Mouse (Mus musculus): ENCODE measurements around the gene Kcnq1.

Kcnq1 gene

DNA sequence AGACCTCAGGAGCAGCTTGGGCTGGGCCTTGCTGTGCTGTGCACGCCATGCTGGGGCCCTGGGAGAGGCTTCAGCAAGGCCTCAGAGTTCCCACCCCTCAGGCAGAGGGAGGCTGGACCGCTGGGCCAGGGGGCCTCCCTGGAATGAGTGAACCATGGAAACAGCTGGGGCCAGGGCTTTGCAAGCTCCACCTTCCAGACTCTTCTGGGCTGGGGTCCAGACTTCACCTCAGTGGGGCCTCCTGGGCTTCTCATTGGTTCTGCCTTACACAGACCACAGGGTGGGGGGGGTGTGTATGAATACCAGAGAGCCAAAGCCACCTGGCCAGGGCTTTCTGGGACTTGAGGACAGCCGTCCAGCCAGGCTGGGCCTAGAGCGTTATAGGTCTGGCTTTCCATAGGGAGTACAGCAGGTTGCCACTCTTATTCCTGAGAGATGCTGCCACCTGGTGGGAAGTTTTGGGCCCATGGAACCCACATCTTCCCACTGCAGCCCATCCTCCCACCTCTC lies 19.0 kb upstream of the Kcnq1 start:
- DNase-seq (ENCODE audit: low read depth, low spot score): peak; percentile 34

DNA sequence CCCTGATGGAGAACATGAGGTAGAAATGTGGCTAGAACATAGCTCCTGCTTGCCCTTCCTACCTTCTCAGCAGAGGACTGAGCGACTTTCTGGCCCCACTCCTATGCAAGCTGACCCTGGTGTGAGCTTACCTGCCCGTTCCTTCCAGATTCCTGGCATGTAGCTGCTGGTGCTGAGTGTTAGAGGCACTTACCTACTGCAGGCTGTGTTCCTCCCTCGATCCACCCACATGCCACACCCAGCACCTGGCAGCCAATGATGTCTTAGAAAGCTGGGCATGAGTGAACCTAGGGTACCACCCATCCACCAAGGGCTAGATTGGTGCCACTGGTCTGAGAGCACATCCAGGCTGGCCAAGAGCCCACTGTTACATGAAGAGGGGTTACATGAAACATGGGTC lies 12.3 kb upstream of the Kcnq1 start:
- no peak for DNase-seq (ENCODE audit: low read depth, low spot score)

- peak; percentile 23 for DNase-seq (ENCODE audit: low read depth, low spot score)
Measured at GRCm38 (mm10) chr7:143094592-143095553, 11.3 kb upstream of the Kcnq1 start, which contains the start of gene Trpm5. Trpm5 (minus strand) TSS chr7:143094642.

DNA sequence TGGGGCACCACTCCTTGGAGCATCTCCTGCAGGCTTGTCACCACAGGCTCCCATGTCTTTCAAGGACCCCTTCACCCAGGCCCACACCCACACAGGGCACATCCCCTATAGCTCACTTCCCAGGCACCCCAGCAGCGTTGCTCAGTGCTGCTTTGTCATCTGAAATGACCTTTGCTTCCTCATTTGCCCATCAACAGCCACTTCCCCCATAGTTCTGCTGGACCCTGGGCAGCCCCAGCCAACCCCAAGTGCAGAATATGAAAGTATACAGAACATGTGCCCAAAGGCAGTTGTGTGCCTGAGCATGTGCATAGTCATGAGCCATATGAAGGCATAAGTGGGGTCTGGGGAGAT lies 10.6 kb upstream of the Kcnq1 start:
- no peak for DNase-seq (ENCODE audit: low read depth, low spot score)

DNA sequence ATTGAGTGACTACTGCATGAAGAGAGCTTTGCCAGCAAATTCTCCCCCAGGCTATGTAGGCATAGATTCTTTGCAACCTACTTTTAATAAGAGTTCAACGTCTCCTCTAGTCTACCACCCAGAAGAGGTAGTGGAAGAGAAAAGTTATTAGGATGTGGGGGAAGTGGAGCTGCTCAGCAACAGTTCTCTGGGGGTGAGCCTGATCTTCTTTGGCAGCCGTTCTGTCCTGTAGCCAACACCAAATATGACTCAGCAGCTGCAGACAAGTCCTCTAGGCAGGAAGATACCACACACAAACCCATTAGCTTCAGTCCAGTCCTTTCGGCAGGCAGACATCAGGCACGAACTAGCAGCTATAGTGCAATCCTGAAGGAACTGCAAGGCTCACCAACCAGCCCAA lies 5.4 kb upstream of the Kcnq1 start:
- DNase-seq (ENCODE audit: low read depth, low spot score): no peak

DNA sequence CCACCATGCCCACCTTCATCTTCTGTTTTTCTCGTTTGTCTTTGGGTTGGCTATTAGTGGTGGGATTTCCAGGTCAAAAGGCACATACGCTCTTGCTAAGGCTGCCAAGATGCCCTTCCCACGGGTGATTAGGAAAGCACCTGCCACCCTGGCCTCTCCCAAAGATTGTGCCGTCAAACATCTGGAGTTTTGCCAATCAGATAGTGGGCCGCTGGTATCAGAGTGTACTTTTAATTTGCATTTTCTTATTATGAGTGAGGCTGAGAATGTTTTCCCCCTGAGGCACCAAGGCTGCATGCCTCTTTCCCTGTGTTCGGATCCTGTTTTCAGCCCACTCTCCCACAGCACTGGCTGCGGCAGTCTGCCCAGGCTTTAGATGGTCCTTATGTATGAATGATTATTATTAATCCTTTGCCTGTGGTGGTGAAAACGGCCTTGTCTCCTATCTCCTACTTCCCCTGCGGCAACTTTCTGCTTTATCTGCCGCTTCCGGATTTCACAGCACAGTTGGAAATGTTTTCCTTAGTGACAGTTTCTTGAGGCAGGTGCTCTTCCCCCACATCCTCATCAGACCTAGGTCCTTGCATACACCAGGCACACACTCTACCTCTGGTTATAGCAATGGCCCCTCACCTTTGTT lies 784 bp upstream of the Kcnq1 start:
- no peak for DNase-seq (ENCODE audit: low read depth, low spot score)

DNA sequence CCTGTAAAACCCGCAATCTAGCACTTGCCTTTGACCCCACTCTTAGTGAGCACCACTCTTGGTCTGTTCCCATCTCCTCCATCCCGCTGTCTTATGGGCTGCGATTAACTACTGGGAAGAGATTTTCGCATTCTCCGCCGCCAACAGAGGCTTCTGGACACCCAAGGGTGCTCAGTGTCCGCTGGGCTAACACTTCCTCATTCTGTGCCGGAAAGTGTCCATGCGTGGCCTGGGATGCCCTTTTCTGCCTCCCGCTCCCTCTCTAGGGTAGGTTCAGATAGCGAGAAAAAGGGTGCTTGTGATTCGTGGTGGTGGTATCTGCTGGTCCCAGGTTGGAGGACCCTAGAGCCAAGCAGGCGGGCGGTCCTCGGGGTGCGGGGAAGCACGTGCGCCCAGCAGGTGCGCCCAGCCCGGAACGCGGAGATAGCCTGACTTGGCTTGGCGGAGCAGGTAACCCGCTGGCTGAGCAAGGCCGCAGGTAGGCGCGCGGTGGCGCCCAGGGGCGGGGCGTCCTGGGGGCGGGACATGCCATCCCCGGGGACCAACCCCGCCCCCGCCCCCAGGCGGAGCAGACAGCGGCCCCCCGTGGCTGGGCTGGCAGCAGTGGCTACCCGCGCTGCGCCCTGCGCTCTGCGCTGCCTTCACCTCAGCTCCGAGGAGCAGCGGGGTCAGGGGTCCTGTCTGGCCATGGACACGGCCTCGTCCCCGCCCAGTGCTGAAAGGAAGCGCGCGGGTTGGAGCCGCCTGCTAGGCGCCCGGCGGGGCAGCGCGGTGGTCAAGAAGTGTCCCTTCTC lies 707 bp downstream of the Kcnq1 start:
- DNase-seq (ENCODE audit: low read depth, low spot score): no peak

- no peak for DNase-seq (ENCODE audit: low read depth, low spot score)
Measured at GRCm38 (mm10) chr7:143108200-143108599, 2.0 kb downstream of the Kcnq1 start.

GRCm38 (mm10) chr7:143108996-143109660 lies 3.0 kb downstream of the Kcnq1 start:
- no peak for DNase-seq (ENCODE audit: low read depth, low spot score)

- no peak for DNase-seq (ENCODE audit: low read depth, low spot score)
Measured at GRCm38 (mm10) chr7:143109696-143110095, 3.5 kb downstream of the Kcnq1 start.

DNA sequence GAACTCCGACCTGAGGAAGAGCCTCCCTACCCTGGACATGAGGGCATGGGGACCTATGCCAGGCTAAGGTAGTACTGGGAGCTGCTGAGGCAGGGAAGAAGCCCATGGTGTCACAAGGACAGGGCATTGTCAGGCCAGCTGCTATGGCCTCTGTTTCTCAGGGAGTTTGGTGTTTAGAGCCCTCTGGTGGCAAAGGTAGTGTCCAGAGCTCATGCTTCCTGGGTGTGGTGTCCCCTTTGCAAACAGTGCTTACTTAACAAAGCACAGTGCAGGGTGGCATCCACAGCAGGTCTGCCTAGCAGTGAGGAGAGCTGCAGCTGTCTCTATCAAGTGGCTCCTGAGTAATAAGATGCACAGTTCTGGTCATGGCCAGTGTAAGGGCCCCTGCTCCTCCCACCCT lies 4.6 kb downstream of the Kcnq1 start:
- DNase-seq (ENCODE audit: low read depth, low spot score): no peak

DNA sequence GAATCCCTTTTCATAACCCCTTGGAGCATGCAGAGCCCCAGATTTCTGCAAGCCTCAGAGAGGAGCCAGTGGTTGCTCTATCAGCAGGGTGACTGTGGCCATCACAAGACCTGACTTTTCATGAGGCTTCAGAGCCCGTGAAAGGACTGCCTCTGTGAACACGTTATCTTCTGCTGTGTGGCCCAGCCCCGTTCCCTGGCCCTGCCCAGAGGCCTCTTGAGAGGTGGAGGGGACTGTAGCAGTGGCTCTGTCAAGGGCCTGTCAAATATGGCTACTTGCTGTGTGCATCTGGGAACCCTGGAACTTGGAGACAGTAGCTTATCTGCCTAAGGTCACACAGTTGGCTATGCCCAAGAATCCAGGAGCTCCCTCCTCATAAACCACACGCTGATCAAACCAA lies 5.6 kb downstream of the Kcnq1 start:
- no peak for DNase-seq (ENCODE audit: low read depth, low spot score)

- no peak for DNase-seq (ENCODE audit: low read depth, low spot score)
Measured at GRCm38 (mm10) chr7:143112395-143112794, 6.2 kb downstream of the Kcnq1 start.

GRCm38 (mm10) chr7:143114773-143115172 lies 8.6 kb downstream of the Kcnq1 start:
- DNase-seq (ENCODE audit: low read depth, low spot score): no peak

DNA sequence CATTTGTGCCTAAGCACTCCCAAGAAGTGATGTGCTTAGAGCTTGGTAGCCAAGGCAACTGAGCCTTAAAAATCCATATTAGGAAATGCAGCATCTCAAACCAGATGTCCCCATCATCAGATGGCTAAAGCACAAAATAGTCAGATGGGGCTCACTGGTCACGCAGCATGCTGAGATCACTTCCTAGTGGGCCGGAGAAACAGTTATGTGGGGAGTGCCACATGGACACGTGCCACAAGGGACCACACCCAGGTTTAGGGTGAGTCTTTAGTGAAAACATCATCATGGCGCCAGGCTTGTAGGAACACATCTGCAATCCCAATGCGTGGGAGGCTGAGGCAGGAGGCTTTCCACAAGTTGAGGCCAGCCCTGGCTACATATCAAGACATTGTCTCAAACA lies 10.4 kb downstream of the Kcnq1 start:
- DNase-seq (ENCODE audit: low read depth, low spot score): no peak

- DNase-seq (ENCODE audit: low read depth, low spot score): no peak
Measured at GRCm38 (mm10) chr7:143119407-143119806, 13.2 kb downstream of the Kcnq1 start.

DNA sequence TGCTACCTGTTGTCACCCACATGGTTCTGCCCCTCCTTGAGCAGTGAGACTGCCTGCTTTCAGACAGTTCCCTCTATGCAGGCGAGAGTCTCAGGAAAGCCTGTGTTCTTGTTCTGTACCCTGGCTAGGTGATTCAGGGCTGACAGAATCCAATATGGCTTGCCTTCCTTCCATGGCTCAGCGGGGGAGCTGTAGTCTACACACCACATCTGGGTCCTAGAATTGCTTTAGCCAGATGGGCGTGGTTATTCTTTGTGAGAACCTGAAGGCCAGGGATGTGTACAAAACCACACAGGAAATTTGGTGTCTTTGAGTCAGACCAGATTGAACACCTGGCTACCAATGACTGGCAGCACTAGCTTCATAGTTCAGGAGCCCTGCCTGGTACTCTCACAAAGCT lies 13.7 kb downstream of the Kcnq1 start:
- DNase-seq (ENCODE audit: low read depth, low spot score): no peak

DNA sequence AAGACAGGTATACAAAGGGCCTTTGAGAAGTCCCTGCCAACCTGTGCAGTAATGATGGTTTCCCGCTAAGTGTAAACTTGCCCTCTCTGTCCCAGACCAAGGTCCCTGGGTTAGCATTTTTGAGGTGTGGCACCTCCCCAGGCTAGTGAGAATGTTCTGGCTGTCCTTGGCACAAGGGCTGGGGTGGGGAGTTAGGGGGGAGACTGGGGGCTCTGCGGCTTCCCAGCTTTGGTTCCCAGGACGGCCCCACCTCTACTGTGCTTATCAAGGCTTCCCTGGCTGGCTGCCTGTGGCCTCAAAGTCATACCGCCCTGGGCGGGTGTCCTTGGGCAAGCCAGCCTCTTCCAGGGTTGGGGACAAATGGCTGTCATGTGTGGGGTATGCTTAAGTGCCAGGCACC lies 16.0 kb downstream of the Kcnq1 start:
- no peak for DNase-seq (ENCODE audit: low read depth, low spot score)

DNA sequence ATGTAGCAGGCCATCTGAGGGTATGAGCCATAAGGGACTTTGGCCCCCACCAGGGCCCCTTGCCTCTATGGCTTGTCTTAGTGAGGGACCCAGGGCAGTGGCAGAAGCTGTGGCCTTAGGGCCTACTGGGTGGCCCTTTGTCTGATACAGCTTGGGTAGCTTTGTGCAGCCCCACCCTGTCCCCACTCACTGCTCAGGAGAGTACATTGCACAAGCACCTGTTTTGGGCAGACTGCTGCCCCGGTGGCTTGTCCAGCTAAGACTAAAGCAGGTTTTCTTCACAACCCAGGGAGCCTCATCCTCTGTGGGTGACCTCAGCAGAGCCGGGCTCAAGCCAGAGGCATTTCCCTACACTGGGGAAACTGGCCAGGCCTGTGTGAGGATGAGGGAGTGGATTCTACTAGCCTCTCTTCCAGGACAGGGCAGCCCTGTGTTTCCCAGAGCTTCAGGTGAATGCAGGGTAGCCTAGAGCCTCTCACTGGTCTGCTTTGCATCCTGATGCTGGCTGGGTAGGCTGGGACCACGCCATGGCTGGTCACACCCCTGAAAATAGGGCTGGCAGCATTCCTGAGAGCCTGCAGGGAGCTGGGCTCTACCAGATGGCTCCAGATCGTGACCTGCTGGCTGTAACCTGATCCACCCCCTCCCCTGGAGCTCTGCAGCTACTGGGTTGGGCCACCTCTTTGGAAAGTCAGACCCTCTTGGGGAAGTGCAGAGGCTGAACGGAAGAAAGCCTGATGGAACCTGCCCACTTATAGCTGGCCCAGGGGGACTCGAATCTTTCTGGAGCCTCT lies 17.9 kb downstream of the Kcnq1 start:
- no peak for DNase-seq (ENCODE audit: low read depth, low spot score)

- DNase-seq (ENCODE audit: low read depth, low spot score): no peak
Measured at GRCm38 (mm10) chr7:143124902-143125301, 18.7 kb downstream of the Kcnq1 start.

GRCm38 (mm10) chr7:143132815-143133214 lies 26.7 kb downstream of the Kcnq1 start:
- DNase-seq (ENCODE audit: low read depth, low spot score): no peak
